Mouse (Mus musculus) E14TG2a.4 (cell line): ENCODE results near the gene Hist1h2bh.
"Not testable (repeated sequence)": the region's sequence is repeated elsewhere in the genome, so short reads cannot be mapped to it uniquely, and the experiment has no call there.

ENCODE experiments used
- H3K27me3 ChIP-seq: 2 replicates; pipeline ENCODE4 v1.6.1; 2014; ENCODE audit warnings: low read length, control low read depth; ENCODE audit not compliant: insufficient read depth
- H3K36me3 ChIP-seq: 2 replicates; pipeline ENCODE4 v1.6.1; 2014; ENCODE audit warnings: low read length, control low read depth; ENCODE audit not compliant: insufficient read depth
- H3K4me1 ChIP-seq: replicated peaks from 2 replicates; pipeline ENCODE4 v1.6.1; 2014; ENCODE audit warnings: low read depth, low read length, control low read depth
- H3K4me3 ChIP-seq: replicated peaks from 2 replicates; pipeline ENCODE4 v1.5.1; 2014; ENCODE audit warnings: mild to moderate bottlenecking, low read length
- H3K9me3 ChIP-seq: 2 replicates; pipeline ENCODE4 v1.6.1; 2014; ENCODE audit warnings: low read length, control low read depth
- CTCF ChIP-seq: conservative IDR thresholded peaks from 2 replicates; pipeline ENCODE4 v1.5.1; 2014; ENCODE audit warnings: low read length
- NANOG ChIP-seq: IDR thresholded peaks from 2 replicates; pipeline ENCODE4 v1.6.1; 2014; ENCODE audit warnings: borderline replicate concordance, low read length, mixed read lengths
- POU5F1 ChIP-seq: IDR thresholded peaks from 2 replicates; pipeline ENCODE4 v1.6.1; 2014; ENCODE audit warnings: low read length, borderline replicate concordance

Hist1h2bh gene

GRCm38 (mm10) chr13:23541497-23541896 lies 1.7 kb downstream of the Hist1h2bh start:
- H3K4me3 ChIP-seq, result no peak overlapping the region
- TF ChIP-seq POU5F1, result no peak
- no peaks in the 10 kb centered on the region for H3K27me3 ChIP-seq
- H3K36me3 ChIP-seq, result no peaks in the 10 kb centered on the region; the same call in 1 of the 2 replicates
- peaks cover 29% of the 10 kb centered on the region for H3K4me1 ChIP-seq
- no peaks in the 10 kb centered on the region for H3K9me3 ChIP-seq

GRCm38 (mm10) chr13:23539821-23540220 lies 3.4 kb downstream of the Hist1h2bh start:
- peaks cover 25% of the 10 kb centered on the region for H3K4me1 ChIP-seq
- not testable (repeated sequence) for H3K36me3 ChIP-seq, H3K4me3 ChIP-seq, H3K27me3 ChIP-seq, H3K9me3 ChIP-seq

GRCm38 (mm10) chr13:23538249-23538648 lies 4.9 kb downstream of the Hist1h2bh start:
- no peaks in the 10 kb centered on the region; the same call in 1 of the 2 replicates for H3K36me3 ChIP-seq
- no peaks in the 10 kb centered on the region for H3K27me3 ChIP-seq
- H3K4me3 ChIP-seq, result no peak overlapping the region
- H3K4me1 ChIP-seq, result peaks cover 24% of the 10 kb centered on the region
- TF ChIP-seq NANOG (no peak), POU5F1 (no peak), CTCF (no peak)
- no peaks in the 10 kb centered on the region for H3K9me3 ChIP-seq

GRCm38 (mm10) chr13:23537006-23537710 lies 6.0 kb downstream of the Hist1h2bh start:
- Histone ChIP-seq H3K36me3 (no peaks in the 10 kb centered on the region; the same call in 1 of the 2 replicates), H3K4me1 (peaks cover 35% of the 10 kb centered on the region), H3K9me3 (no peaks in the 10 kb centered on the region), H3K4me3 (no peak overlapping the region; the same call in 1 of the 2 replicates), H3K27me3 (no peaks in the 10 kb centered on the region)
- TF ChIP-seq NANOG, result no peak
- no peak for TF ChIP-seq CTCF
- no peak for TF ChIP-seq POU5F1

- peak overlapping the region; percentile 83 for H3K4me3 ChIP-seq
- H3K9me3 ChIP-seq, result no peaks in the 10 kb centered on the region
- TF ChIP-seq POU5F1 (no peak), NANOG (no peak), CTCF (no peak)
- H3K4me1 ChIP-seq, result peaks cover 37% of the 10 kb centered on the region
- H3K27me3 ChIP-seq, result no peaks in the 10 kb centered on the region
- no peaks in the 10 kb centered on the region; the same call in 1 of the 2 replicates for H3K36me3 ChIP-seq
Measured at GRCm38 (mm10) chr13:23536076-23536822, 6.9 kb downstream of the Hist1h2bh start.

- H3K27me3 ChIP-seq, H3K36me3 ChIP-seq, H3K9me3 ChIP-seq: not testable (repeated sequence)
- H3K4me3 ChIP-seq, result peak within 1 kb of the TSS; percentile 83
- H3K4me1 ChIP-seq, result peaks cover 37% of the 10 kb centered on the region
Measured at GRCm38 (mm10) chr13:23535137-23536075, 7.8 kb downstream of the Hist1h2bh start, which contains the start of gene Hist1h3g. Gene Hist1h3g, plus strand, starts transcription at chr13:23535422.

GRCm38 (mm10) chr13:23534368-23535131 lies 8.6 kb downstream of the Hist1h2bh start:
- TF ChIP-seq CTCF (no peak), POU5F1 (no peak), NANOG (no peak)
- Histone ChIP-seq H3K9me3 (no peaks in the 10 kb centered on the region), H3K4me1 (peaks cover 37% of the 10 kb centered on the region), H3K36me3 (no peaks in the 10 kb centered on the region; the same call in 1 of the 2 replicates), H3K27me3 (no peaks in the 10 kb centered on the region), H3K4me3 (peak overlapping the region; percentile 83)

GRCm38 (mm10) chr13:23533560-23534367 lies 9.4 kb downstream of the Hist1h2bh start, which contains the start of gene Hist1h2af:
Gene Hist1h2af, plus strand, starts transcription at chr13:23533906.
- peak within 1 kb of the TSS; percentile 83 for H3K4me3 ChIP-seq
- H3K36me3 ChIP-seq, H3K9me3 ChIP-seq, H3K27me3 ChIP-seq: not testable (repeated sequence)
- H3K4me1 ChIP-seq, result peaks cover 37% of the 10 kb centered on the region
